Mouse (Mus musculus) retina, embryonic 14.5 days (tissue): Measurements from ENCODE around the gene Coa3.

Experiments used
- DNase-seq: peaks from one replicate; pipeline ENCODE4 v3.0.0-alpha.2; 2015; ENCODE audit warnings: low spot score

Gene Coa3

GRCm38 (mm10) chr11:101280837-101281236 is 1.9 kb upstream of the Coa3 start:
- no peak for DNase-seq

GRCm38 (mm10) chr11:101279193-101279569 is 267 bp upstream of the Coa3 start:
- DNase-seq, result no peak

GRCm38 (mm10) chr11:101277381-101278222 is 1.3 kb downstream of the Coa3 start:
- DNase-seq, result no peak

GRCm38 (mm10) chr11:101276319-101277070 is 2.4 kb downstream of the Coa3 start:
- DNase-seq, result no peak

GRCm38 (mm10) chr11:101275309-101275708 is 3.6 kb downstream of the Coa3 start:
- no peak for DNase-seq

GRCm38 (mm10) chr11:101272446-101272845 is 6.5 kb downstream of the Coa3 start:
- no peak for DNase-seq

- DNase-seq, result peak; percentile 55
Observed at GRCm38 (mm10) chr11:101269577-101270116, 9.3 kb downstream of the Coa3 start.

GRCm38 (mm10) chr11:101265906-101266305 is 13.0 kb downstream of the Coa3 start:
- no peak for DNase-seq

- no peak for DNase-seq
Observed at GRCm38 (mm10) chr11:101264954-101265471, 13.9 kb downstream of the Coa3 start.

GRCm38 (mm10) chr11:101263989-101264280 is 15.0 kb downstream of the Coa3 start:
- no peak for DNase-seq

- DNase-seq, result no peak
Observed at GRCm38 (mm10) chr11:101263138-101263988, 15.6 kb downstream of the Coa3 start.

- DNase-seq, result no peak
Observed at GRCm38 (mm10) chr11:101262272-101262967, 16.5 kb downstream of the Coa3 start.

- DNase-seq, result no peak
Observed at GRCm38 (mm10) chr11:101260826-101261380, 18.0 kb downstream of the Coa3 start.

GRCm38 (mm10) chr11:101259948-101260825 is 18.7 kb downstream of the Coa3 start, which contains the start of gene Wnk4:
Gene Wnk4 (plus strand): TSS chr11:101260567.
- peak; percentile 69 for DNase-seq

- DNase-seq, result no peak
Observed at GRCm38 (mm10) chr11:101259261-101259712, 19.6 kb downstream of the Coa3 start.

GRCm38 (mm10) chr11:101255826-101256775 is 22.8 kb downstream of the Coa3 start:
- DNase-seq, result no peak

GRCm38 (mm10) chr11:101253613-101254389 is 25.1 kb downstream of the Coa3 start, which contains the start of gene Vps25:
Gene Vps25 (plus strand): TSS chr11:101253707.
- DNase-seq, result peak; percentile 89

GRCm38 (mm10) chr11:101252941-101253340 is 26.0 kb downstream of the Coa3 start:
- no peak for DNase-seq
